Mouse (Mus musculus) kidney, embryonic 14.5 days (tissue): ENCODE measurements around the gene Pdpr. TPM values are rescaled to one million over a fixed set of nuclear protein-coding genes. Genes with fewer than 3 reads are reported as not detected.
"Not testable (repeated sequence)": the region's sequence is repeated elsewhere in the genome, so short reads cannot be mapped to it uniquely, and the experiment has no call there.

Experiments used
- ATAC-seq: fragments of 200-750 bp; cut with Nextera tagmentation; 2 replicates; pipeline ENCODE4 v1.8.0; 2017; ENCODE audit warnings: moderate number of reproducible peaks, mild to moderate bottlenecking, moderate TSS enrichment, moderate library complexity; ENCODE audit not compliant: low FRiP score, low TSS enrichment
- H3K27ac ChIP-seq: fragments of 300-500 bp; sonication (generic); 2 replicates; pipeline ENCODE4 v1.5.1; 2014; ENCODE audit warnings: low read depth, mild to moderate bottlenecking, low read length, moderate library complexity, mixed read lengths
- H3K27me3 ChIP-seq: fragments of 300-500 bp; sonication (generic); 2 replicates; pipeline ENCODE4 v1.6.1; 2014; ENCODE audit warnings: mild to moderate bottlenecking, low read length; ENCODE audit not compliant: control insufficient read depth, insufficient read depth
- H3K36me3 ChIP-seq: fragments of 300-500 bp; sonication (generic); 2 replicates; pipeline ENCODE4 v1.6.1; 2014; ENCODE audit warnings: low read length, mixed read lengths; ENCODE audit not compliant: control insufficient read depth, insufficient read depth
- H3K4me1 ChIP-seq: fragments of 300-500 bp; sonication (generic); 2 replicates; pipeline ENCODE4 v1.6.1; 2014; ENCODE audit warnings: low read length, mixed read lengths; ENCODE audit not compliant: control insufficient read depth, insufficient read depth
- H3K4me2 ChIP-seq: fragments of 300-500 bp; sonication (generic); replicated peaks from 2 replicates; pipeline ENCODE4 v1.6.1; 2014; ENCODE audit warnings: low read depth, mild to moderate bottlenecking, low read length
- H3K4me3 ChIP-seq: fragments of 300-500 bp; sonication (generic); 2 replicates; pipeline ENCODE4 v1.5.1; 2014; ENCODE audit warnings: mild to moderate bottlenecking, low read length
- H3K9ac ChIP-seq: fragments of 300-500 bp; sonication (generic); 2 replicates; pipeline ENCODE4 v1.6.1; 2014; ENCODE audit warnings: low read depth, mild to moderate bottlenecking, low read length, moderate library complexity
- H3K9me3 ChIP-seq: fragments of 300-500 bp; sonication (generic); 2 replicates; pipeline ENCODE4 v1.6.1; 2016; ENCODE audit warnings: low read length; ENCODE audit not compliant: control insufficient read depth
- WGBS: fragments of 180-500 bp; shearing (Covaris S2); extraction: QIAGEN DNeasy Blood & Tissue Kit; methylation state at CpG from one replicate; pipeline ENCODE4 v1.1.7; 2014; 5-methylcytosine and 5-hydroxymethylcytosine counted together
- polyA plus RNA-seq: library from polyadenylated mRNA; unstranded; fragments of >200 nt; fragmentation: Nextera tagmentation; extraction: Ambion mirVana; gene quantifications from 2 replicates; pipeline ENCODE4 v1.2.1, GENCODE M21; 2014

Pdpr gene
- polyA plus RNA-seq, 1 experiment from 2014 or later, result 8.6 TPM

- Histone ChIP-seq H3K36me3 (peaks cover 25% of the 10 kb centered on the region), H3K27ac (peak overlapping the region; percentile 30; the same call in 1 of the 2 replicates), H3K27me3 (no peaks in the 10 kb centered on the region; the same call in 1 of the 2 replicates), H3K4me3 (no peak overlapping the region), H3K9ac (no peak overlapping the region), H3K4me1 (peaks cover 11% of the 10 kb centered on the region; the same call in 1 of the 2 replicates), H3K4me2 (no peak overlapping the region), H3K9me3 (no peaks in the 10 kb centered on the region)
- ATAC-seq, result no peak
- WGBS, result 67% methylated on average over 2 of the region's 2 CpGs
Observed at GRCm38 (mm10) chr8:111058946-111059572, 35.4 kb upstream of the Pdpr start.

DNA sequence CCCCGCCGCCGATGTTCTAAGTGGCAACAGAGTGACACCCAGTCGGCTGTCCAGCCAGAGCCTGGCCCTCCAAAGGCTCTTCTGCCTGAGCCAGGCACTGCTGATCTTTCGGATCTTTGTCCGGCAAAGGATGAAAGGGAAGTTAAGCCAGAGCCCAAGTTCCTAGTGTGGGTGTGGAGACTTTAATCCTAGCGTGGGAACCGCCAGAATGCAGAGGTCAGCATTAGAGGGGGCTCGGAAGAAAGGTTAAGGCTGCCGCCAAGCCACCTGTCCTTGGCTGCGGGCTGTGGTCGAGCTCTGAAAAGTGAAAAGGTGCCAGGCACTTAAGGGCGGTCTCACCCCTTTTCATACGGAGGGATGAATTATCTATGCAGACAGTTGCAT lies 32.8 kb upstream of the Pdpr start:
- peak overlapping the region; percentile 60 for H3K4me3 ChIP-seq
- no peaks in the 10 kb centered on the region for H3K9me3 ChIP-seq
- WGBS, result under 1% methylated on average over 14 of the region's 14 CpGs
- ATAC-seq, result no peak; the same call in 1 of the 2 replicates
- H3K27ac ChIP-seq, result 0 out of 2 replicates have a peak overlapping the region, but pooled peaks have one; percentile 39
- peaks cover 7% of the 10 kb centered on the region; the same call in 1 of the 2 replicates for H3K36me3 ChIP-seq
- H3K9ac ChIP-seq, result peak overlapping the region; percentile 43
- H3K27me3 ChIP-seq, result no peaks in the 10 kb centered on the region; the same call in 1 of the 2 replicates
- H3K4me2 ChIP-seq, result peak overlapping the region; percentile 66
- peaks cover 11% of the 10 kb centered on the region; the same call in 1 of the 2 replicates for H3K4me1 ChIP-seq

GRCm38 (mm10) chr8:111062072-111062757 lies 32.2 kb upstream of the Pdpr start:
- Histone ChIP-seq H3K4me2 (peak overlapping the region; percentile 66), H3K4me3 (peak overlapping the region; percentile 60), H3K9me3 (no peaks in the 10 kb centered on the region), H3K36me3 (peaks cover 7% of the 10 kb centered on the region; the same call in 1 of the 2 replicates), H3K9ac (peak overlapping the region; percentile 43), H3K27me3 (no peaks in the 10 kb centered on the region; the same call in 1 of the 2 replicates), H3K27ac (peak overlapping the region; percentile 39; the same call in 1 of the 2 replicates), H3K4me1 (peaks cover 11% of the 10 kb centered on the region; the same call in 1 of the 2 replicates)
- WGBS, result under 1% methylated on average over 27 of the region's 27 CpGs
- peak; percentile 87 for ATAC-seq

GRCm38 (mm10) chr8:111062893-111063292 lies 31.5 kb upstream of the Pdpr start:
- 60% methylated on average over 2 of the region's 2 CpGs for WGBS
- Histone ChIP-seq H3K27ac (no peak overlapping the region), H3K4me1 (peaks cover 7% of the 10 kb centered on the region; the same call in 1 of the 2 replicates)

DNA sequence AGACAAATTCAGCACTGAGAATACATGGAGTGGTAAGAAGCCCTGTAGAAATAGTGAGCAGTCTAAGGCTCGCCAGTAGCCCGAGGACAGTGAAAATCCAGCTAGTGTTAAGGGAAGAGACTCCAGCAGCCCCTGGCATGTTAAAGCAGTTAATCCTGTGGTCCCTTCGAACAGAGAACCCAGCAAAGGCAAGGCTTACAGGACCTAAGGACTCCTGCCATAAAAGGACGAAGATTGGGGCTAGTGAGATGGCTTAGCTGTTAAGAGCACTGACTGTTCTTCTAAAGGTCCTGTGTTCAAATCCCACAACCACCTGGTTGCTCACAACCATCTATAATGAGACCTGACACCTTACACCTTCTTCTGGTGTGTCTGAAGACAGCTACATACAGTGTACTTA lies 28.1 kb upstream of the Pdpr start:
- WGBS, result 62% methylated on average over 4 of the region's 4 CpGs
- no peak overlapping the region for H3K27ac ChIP-seq
- H3K36me3 ChIP-seq, result no peaks in the 10 kb centered on the region
- no peak overlapping the region for H3K4me3 ChIP-seq
- no peak overlapping the region for H3K9ac ChIP-seq
- peaks cover under 1% of the 10 kb centered on the region; the same call in 1 of the 2 replicates for H3K4me1 ChIP-seq
- no peaks in the 10 kb centered on the region; the same call in 1 of the 2 replicates for H3K27me3 ChIP-seq
- no peak for ATAC-seq
- H3K4me2 ChIP-seq, result no peak overlapping the region
- H3K9me3 ChIP-seq, result no peaks in the 10 kb centered on the region

More at GRCm38 (mm10) chr8:111062893-111063292, 31.5 kb upstream of the Pdpr start:
- Histone ChIP-seq H3K4me2 (peak overlapping the region; percentile 27), H3K9ac (no peak overlapping the region), H3K9me3 (no peaks in the 10 kb centered on the region), H3K27me3 (no peaks in the 10 kb centered on the region; the same call in 1 of the 2 replicates), H3K36me3 (peaks cover 5% of the 10 kb centered on the region; the same call in 1 of the 2 replicates), H3K4me3 (peak overlapping the region; percentile 60; the same call in 1 of the 2 replicates)
- ATAC-seq, result no peak

GRCm38 (mm10) chr8:111067439-111067838 lies 27.0 kb upstream of the Pdpr start:
- 32% methylated on average over 10 of the region's 10 CpGs for WGBS

DNA sequence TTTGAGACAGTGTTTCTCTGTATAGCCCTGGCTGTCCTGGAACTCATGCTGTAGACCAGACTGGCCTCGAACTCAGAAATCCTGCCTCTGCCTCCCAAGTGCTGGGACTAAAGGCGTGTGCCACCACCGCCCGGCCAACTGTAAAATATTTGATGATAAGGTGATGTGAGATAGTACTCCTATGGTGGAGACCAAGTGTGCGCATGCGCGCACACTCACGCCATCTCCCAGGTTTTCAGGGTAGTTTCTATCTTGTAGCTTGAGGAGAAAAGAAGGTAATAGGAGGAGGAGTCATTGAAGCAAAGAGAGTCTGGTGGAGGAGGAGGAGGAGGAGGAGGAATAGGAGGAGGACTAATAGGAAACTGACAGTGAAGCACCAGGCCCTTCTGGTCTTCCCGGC lies 25.8 kb upstream of the Pdpr start:
- not testable (repeated sequence) for H3K4me1 ChIP-seq, H3K27ac ChIP-seq, H3K27me3 ChIP-seq, H3K9me3 ChIP-seq, ATAC-seq, H3K4me2 ChIP-seq, H3K4me3 ChIP-seq, H3K36me3 ChIP-seq, H3K9ac ChIP-seq
- WGBS, result 91% methylated on average over 9 of the region's 9 CpGs

More at GRCm38 (mm10) chr8:111067439-111067838, 27.0 kb upstream of the Pdpr start:
- H3K4me1 ChIP-seq, result no peaks in the 10 kb centered on the region
- H3K4me2 ChIP-seq, result no peak overlapping the region
- no peak overlapping the region for H3K9ac ChIP-seq
- no peak overlapping the region for H3K27ac ChIP-seq
- ATAC-seq, result no peak
- no peak overlapping the region for H3K4me3 ChIP-seq
- no peaks in the 10 kb centered on the region for H3K36me3 ChIP-seq
- H3K9me3 ChIP-seq, result no peaks in the 10 kb centered on the region
- H3K27me3 ChIP-seq, result no peaks in the 10 kb centered on the region

- Histone ChIP-seq H3K9ac (no peak overlapping the region), H3K27me3 (no peaks in the 10 kb centered on the region), H3K9me3 (no peaks in the 10 kb centered on the region), H3K4me2 (no peak overlapping the region), H3K36me3 (no peaks in the 10 kb centered on the region), H3K27ac (no peak overlapping the region), H3K4me1 (peaks cover 4% of the 10 kb centered on the region; the same call in 1 of the 2 replicates), H3K4me3 (no peak overlapping the region)
- WGBS, result 78% methylated on average over 3 of the region's 3 CpGs
- ATAC-seq, result no peak
Observed at GRCm38 (mm10) chr8:111075926-111076325, 18.5 kb upstream of the Pdpr start.
